Mouse (Mus musculus) forebrain, embryonic 16.5 days (tissue): Measurements from ENCODE around the gene Espn. TPM values are rescaled to one million over a fixed set of nuclear protein-coding genes. Genes with fewer than 3 reads are reported as not detected.

ENCODE experiments used
- ATAC-seq: fragments of 200-750 bp; cut with Nextera tagmentation; 2 replicates; pipeline ENCODE4 v1.8.0; 2017; ENCODE audit warnings: mild to moderate bottlenecking, moderate library complexity
- H3K27ac ChIP-seq: fragments of 300-500 bp; sonication (generic); 2 replicates; pipeline ENCODE4 v1.5.1; 2014; ENCODE audit warnings: low read length, control low read depth
- H3K27me3 ChIP-seq: fragments of 300-500 bp; sonication (generic); replicated peaks from 2 replicates; pipeline ENCODE4 v1.6.1; 2014; ENCODE audit warnings: low read length; ENCODE audit not compliant: control insufficient read depth, insufficient read depth
- H3K36me3 ChIP-seq: fragments of 300-500 bp; sonication (generic); 2 replicates; pipeline ENCODE4 v1.6.1; 2014; ENCODE audit not compliant: control insufficient read depth, insufficient read depth
- H3K4me1 ChIP-seq: fragments of 300-500 bp; sonication (generic); replicated peaks from 2 replicates; pipeline ENCODE4 v1.6.1; 2014; ENCODE audit warnings: low read length; ENCODE audit not compliant: control insufficient read depth, insufficient read depth
- H3K4me2 ChIP-seq: fragments of 300-500 bp; sonication (generic); 2 replicates; pipeline ENCODE4 v1.6.1; 2014; ENCODE audit warnings: mild to moderate bottlenecking, low read length, control low read depth
- H3K4me3 ChIP-seq: fragments of 300-500 bp; sonication (generic); replicated peaks from 2 replicates; pipeline ENCODE4 v1.5.1; 2014; ENCODE audit warnings: mild to moderate bottlenecking, low read length, control low read depth
- H3K9ac ChIP-seq: fragments of 300-500 bp; sonication (generic); replicated peaks from 2 replicates; pipeline ENCODE4 v1.6.1; 2014; ENCODE audit warnings: low read depth, low read length, control low read depth
- H3K9me3 ChIP-seq: fragments of 300-500 bp; sonication (generic); 2 replicates; pipeline ENCODE4 v1.6.1; 2016; ENCODE audit warnings: low read length; ENCODE audit not compliant: control insufficient read depth
- WGBS: fragments of 180-500 bp; shearing (Covaris S2); extraction: QIAGEN DNeasy Blood & Tissue Kit; methylation state at CpG from one replicate; pipeline ENCODE4 v1.1.7; 2014; 5-methylcytosine and 5-hydroxymethylcytosine counted together
- polyA plus RNA-seq: library from polyadenylated mRNA; unstranded; fragments of >200 nt; fragmentation: Nextera tagmentation; extraction: Ambion mirVana; gene quantifications from 2 replicates; pipeline ENCODE4 v1.2.1, GENCODE M21; 2015

The Espn gene
- 0.08 and 0.12 TPM in 2 replicates for polyA plus RNA-seq

DNA sequence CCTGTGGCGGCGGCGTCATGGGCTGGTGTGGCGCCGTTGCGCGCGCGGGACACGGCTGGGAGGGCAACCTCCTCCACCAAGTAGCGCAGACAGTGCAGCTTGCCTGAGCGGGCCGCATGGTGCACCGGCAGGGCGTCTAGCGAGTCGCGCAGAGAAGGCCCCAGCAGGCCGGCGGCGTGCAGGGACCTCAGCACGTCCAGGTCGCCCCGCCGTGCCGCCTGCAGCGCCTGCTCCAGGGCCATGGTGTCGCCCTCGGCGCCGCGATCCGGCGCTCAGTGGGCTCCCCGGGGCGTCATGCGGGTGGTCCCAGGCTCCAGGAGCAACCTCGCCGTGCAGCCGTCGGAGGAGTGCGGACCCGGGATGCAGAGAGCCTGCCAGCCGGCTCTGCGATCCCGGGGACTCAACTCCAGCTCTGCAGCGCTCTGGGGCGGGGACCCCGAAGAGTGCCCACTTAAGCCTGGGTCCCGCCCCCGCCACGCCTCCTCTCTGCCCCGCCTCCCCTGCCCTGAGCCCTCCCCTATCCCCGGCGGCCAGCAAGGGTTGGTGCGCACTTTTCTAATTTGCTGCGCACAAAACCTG is at the start of gene Espn:
TSS of gene Espn (minus strand) at position 406 of the 579 bp plus-strand sequence.
- H3K9ac ChIP-seq: peak within 1 kb of the TSS; percentile 2; the same call in 1 of the 2 replicates
- peaks cover 46% of the 10 kb centered on the region for H3K27me3 ChIP-seq
- under 1% methylated on average over 54 of the region's 57 CpGs for WGBS
- H3K4me2 ChIP-seq: peak within 1 kb of the TSS; percentile 43
- no peaks in the 10 kb centered on the region for H3K36me3 ChIP-seq
- no peaks in the 10 kb centered on the region for H3K9me3 ChIP-seq
- no peak within 1 kb of the TSS for H3K27ac ChIP-seq
- H3K4me3 ChIP-seq: peak within 1 kb of the TSS; percentile 29
- peaks cover 8% of the 10 kb centered on the region for H3K4me1 ChIP-seq
- peak; percentile 75 for ATAC-seq

GRCm38 (mm10) chr4:152201492-152201891 is 49.3 kb upstream of the Espn start:
- no peak overlapping the region for H3K4me3 ChIP-seq
- no peaks in the 10 kb centered on the region for H3K9me3 ChIP-seq
- H3K36me3 ChIP-seq: no peaks in the 10 kb centered on the region
- no peak overlapping the region for H3K9ac ChIP-seq
- peaks cover 7% of the 10 kb centered on the region for H3K4me1 ChIP-seq
- H3K27me3 ChIP-seq: no peaks in the 10 kb centered on the region
- no peak overlapping the region for H3K27ac ChIP-seq
- ATAC-seq: no peak
- WGBS: 81% methylated on average over 6 of the region's 6 CpGs
- H3K4me2 ChIP-seq: no peak overlapping the region

DNA sequence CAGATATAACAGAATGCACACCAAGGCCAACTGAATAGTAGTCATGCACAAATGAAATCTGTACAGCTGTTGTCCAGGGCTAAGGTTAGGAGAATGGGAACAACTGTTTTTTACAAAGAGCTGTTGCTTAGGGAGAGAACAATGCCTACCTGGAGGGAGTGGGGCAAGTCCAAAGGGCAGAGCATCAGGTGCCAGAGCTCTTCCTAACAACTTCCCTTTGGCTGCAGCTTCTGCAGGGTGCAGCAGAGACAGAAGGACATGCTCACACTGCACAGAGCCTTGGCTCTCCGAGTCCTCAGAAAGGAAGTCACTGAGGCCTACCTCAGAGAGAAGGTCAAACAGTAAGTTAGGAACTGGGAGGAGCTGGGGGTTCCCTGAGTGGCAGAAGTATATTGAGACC is 47.4 kb upstream of the Espn start:
- H3K27ac ChIP-seq: no peak overlapping the region
- no peaks in the 10 kb centered on the region for H3K36me3 ChIP-seq
- WGBS: 86% methylated on average over 1 of the region's 1 CpGs
- H3K4me3 ChIP-seq: no peak overlapping the region
- no peak overlapping the region for H3K9ac ChIP-seq
- ATAC-seq: no peak
- no peaks in the 10 kb centered on the region for H3K27me3 ChIP-seq
- no peaks in the 10 kb centered on the region for H3K9me3 ChIP-seq
- no peak overlapping the region for H3K4me2 ChIP-seq
- H3K4me1 ChIP-seq: peaks cover 7% of the 10 kb centered on the region

GRCm38 (mm10) chr4:152197545-152197944 is 45.4 kb upstream of the Espn start:
- Histone ChIP-seq H3K4me2 (no peak overlapping the region), H3K27me3 (no peaks in the 10 kb centered on the region), H3K4me3 (no peak overlapping the region), H3K36me3 (no peaks in the 10 kb centered on the region), H3K4me1 (peaks cover 7% of the 10 kb centered on the region), H3K27ac (no peak overlapping the region), H3K9ac (no peak overlapping the region), H3K9me3 (no peaks in the 10 kb centered on the region)
- 86% methylated on average over 5 of the region's 5 CpGs for WGBS
- ATAC-seq: no peak

GRCm38 (mm10) chr4:152196276-152196675 is 44.1 kb upstream of the Espn start:
- Histone ChIP-seq H3K27ac (no peak overlapping the region), H3K9me3 (no peaks in the 10 kb centered on the region), H3K4me3 (no peak overlapping the region), H3K9ac (no peak overlapping the region), H3K36me3 (no peaks in the 10 kb centered on the region), H3K27me3 (no peaks in the 10 kb centered on the region), H3K4me2 (no peak overlapping the region), H3K4me1 (peaks cover 9% of the 10 kb centered on the region)
- ATAC-seq: no peak
- 89% methylated on average over 8 of the region's 9 CpGs for WGBS

- H3K27ac ChIP-seq: no peak overlapping the region
- H3K4me1 ChIP-seq: peaks cover 9% of the 10 kb centered on the region
- no peak overlapping the region for H3K4me3 ChIP-seq
- no peak for ATAC-seq
- H3K27me3 ChIP-seq: no peaks in the 10 kb centered on the region
- 82% methylated on average over 3 of the region's 3 CpGs for WGBS
- no peaks in the 10 kb centered on the region for H3K9me3 ChIP-seq
- no peak overlapping the region for H3K9ac ChIP-seq
- H3K4me2 ChIP-seq: no peak overlapping the region
- no peaks in the 10 kb centered on the region for H3K36me3 ChIP-seq
Measured at GRCm38 (mm10) chr4:152194476-152195175, 42.5 kb upstream of the Espn start.

DNA sequence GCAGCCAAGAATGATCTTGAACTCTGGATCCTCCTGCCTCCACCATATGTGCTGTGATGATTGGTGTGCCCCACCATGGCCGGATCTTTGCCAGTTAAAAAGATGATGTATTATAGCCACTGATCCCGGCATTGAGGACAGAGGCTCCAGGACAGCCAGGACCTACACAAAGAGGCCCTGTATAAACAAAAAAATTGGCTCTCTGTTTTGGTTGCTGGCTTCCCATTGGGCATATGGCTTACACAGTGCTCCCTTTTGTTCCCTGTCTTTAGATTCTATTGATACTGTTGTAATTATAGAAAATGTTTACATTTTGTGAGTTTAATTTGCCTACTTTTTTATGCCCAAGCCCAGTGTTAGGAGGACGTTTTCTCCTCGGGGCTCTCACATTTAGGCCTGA is 40.4 kb upstream of the Espn start:
- Histone ChIP-seq H3K4me2 (no peak overlapping the region; the same call in 1 of the 2 replicates), H3K27ac (peak overlapping the region; percentile 24; the same call in 1 of the 2 replicates), H3K4me3 (no peak overlapping the region), H3K27me3 (no peaks in the 10 kb centered on the region), H3K4me1 (peaks cover 9% of the 10 kb centered on the region), H3K36me3 (no peaks in the 10 kb centered on the region), H3K9me3 (no peaks in the 10 kb centered on the region), H3K9ac (no peak overlapping the region)
- WGBS: 7% methylated on average over 4 of the region's 4 CpGs
- ATAC-seq: no peak

GRCm38 (mm10) chr4:152190701-152191100 is 38.5 kb upstream of the Espn start:
- 83% methylated on average over 5 of the region's 5 CpGs for WGBS
- Histone ChIP-seq H3K36me3 (no peaks in the 10 kb centered on the region), H3K9me3 (no peaks in the 10 kb centered on the region), H3K27ac (no peak overlapping the region), H3K4me2 (no peak overlapping the region), H3K9ac (no peak overlapping the region), H3K27me3 (no peaks in the 10 kb centered on the region), H3K4me3 (no peak overlapping the region), H3K4me1 (peaks cover 19% of the 10 kb centered on the region)
- ATAC-seq: no peak

GRCm38 (mm10) chr4:152190096-152190653 is 38.0 kb upstream of the Espn start:
- Histone ChIP-seq H3K4me2 (no peak overlapping the region), H3K4me3 (no peak overlapping the region), H3K9me3 (no peaks in the 10 kb centered on the region), H3K36me3 (no peaks in the 10 kb centered on the region), H3K4me1 (peaks cover 24% of the 10 kb centered on the region), H3K9ac (no peak overlapping the region), H3K27ac (no peak overlapping the region), H3K27me3 (no peaks in the 10 kb centered on the region)
- ATAC-seq: no peak
- 48% methylated on average over 11 of the region's 11 CpGs for WGBS
